Mouse (Mus musculus): ENCODE measurements at regions not wholly inside any gene's neighbourhood (a gene's known extent, or its start where the extent isn't known, plus 50 kb on each side); places are given as distances from the start of the nearest gene placed in this dataset.

GRCm38 (mm10) chr17:85889746-85890532 is 201.9 kb upstream of the Six2 start:
- no peaks in the 10 kb centered on the region for H3K36me3 ChIP-seq (ENCODE audit: control insufficient read depth)
- TF ChIP-seq TAL1 (IDR thresholded peaks at IDR 0.05; ENCODE audit: low read length), result no peak
- TF ChIP-seq GATA1 (IDR thresholded peaks at IDR 0.05; ENCODE audit: low read length), result no peak
- no peak overlapping the region for H3K4me3 ChIP-seq (replicated peaks)
- H3K4me1 ChIP-seq (ENCODE audit: control insufficient read depth), result no peaks in the 10 kb centered on the region
- H3K27me3 ChIP-seq (ENCODE audit: control insufficient read depth), result peaks cover 4% of the 10 kb centered on the region; the same call in 1 of the 2 replicates
- H3K9me3 ChIP-seq (ENCODE audit: control insufficient read depth, low read length), result no peaks in the 10 kb centered on the region

DNA sequence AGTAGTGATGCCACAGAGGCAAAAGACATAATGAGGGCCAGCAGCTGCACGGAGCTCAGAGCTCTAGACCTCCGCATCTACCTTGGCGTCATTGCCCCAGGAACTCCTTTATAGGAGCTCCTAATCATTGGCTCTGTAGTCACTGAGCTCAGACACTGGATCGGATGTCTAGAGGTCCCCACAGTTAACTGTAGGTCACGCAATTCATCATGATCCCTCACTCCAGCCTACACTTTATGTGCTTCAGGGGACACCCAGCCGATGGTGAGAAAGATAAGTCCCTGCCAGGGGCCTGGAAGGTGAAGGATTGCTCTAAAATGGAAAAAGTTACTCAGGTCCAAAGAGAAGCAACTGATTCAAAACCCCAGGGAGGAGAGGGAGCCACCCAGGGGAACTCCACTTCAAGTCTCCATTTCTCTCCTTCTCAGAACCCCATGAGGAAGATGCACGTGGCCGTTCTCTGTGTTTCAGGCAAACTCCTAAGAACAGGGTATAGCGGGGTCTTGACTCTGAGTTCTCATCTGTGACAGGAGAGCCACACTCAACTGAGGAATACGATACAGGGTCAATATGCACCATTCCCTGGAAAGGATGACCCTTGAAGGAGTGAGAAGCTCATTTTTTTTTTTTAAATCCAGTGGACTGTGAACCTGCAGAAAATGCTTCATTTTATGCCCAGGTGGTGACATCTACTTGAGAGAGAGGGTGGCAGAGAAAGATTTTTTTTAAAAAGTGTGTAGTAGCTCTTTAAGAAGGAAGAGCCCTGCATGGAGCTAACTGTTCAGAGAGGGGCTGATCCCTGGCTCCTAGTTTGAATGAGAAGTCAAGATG is 200.7 kb upstream of the Six2 start:
- TF ChIP-seq TAL1 (IDR thresholded peaks at IDR 0.05; ENCODE audit: low read length) (no peak), GATA1 (IDR thresholded peaks at IDR 0.05; ENCODE audit: low read length) (no peak)
- H3K27me3 ChIP-seq (ENCODE audit: control insufficient read depth), result peaks cover 4% of the 10 kb centered on the region; the same call in 1 of the 2 replicates
- H3K4me3 ChIP-seq (replicated peaks), result no peak overlapping the region
- no peaks in the 10 kb centered on the region for H3K9me3 ChIP-seq (ENCODE audit: control insufficient read depth, low read length)
- H3K36me3 ChIP-seq (ENCODE audit: control insufficient read depth), result no peaks in the 10 kb centered on the region
- H3K4me1 ChIP-seq (ENCODE audit: control insufficient read depth), result no peaks in the 10 kb centered on the region

DNA sequence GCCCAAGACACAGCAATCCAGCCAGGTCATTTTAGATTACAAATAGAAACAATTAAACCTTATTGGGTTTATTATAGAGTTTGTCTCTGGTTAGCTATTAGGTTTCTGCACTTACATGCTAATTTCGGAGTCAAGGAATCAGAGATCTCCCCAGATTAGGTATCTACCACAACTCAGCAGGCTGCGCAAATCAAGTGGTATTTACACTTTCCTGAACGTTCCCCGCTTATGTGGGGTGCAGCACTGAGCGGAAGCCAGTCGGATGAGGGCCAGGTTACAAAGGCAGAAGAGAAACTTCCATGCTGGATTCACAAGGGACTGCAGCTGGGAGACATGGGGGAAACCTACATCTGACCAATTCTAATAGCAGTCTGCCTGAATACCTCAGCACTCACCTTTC is 198.6 kb upstream of the Six2 start:
- peaks cover 2% of the 10 kb centered on the region; the same call in 1 of the 2 replicates for H3K27me3 ChIP-seq (ENCODE audit: control insufficient read depth)
- TF ChIP-seq GATA1 (IDR thresholded peaks at IDR 0.05; ENCODE audit: low read length) (no peak), TAL1 (IDR thresholded peaks at IDR 0.05; ENCODE audit: low read length) (no peak)
- H3K9me3 ChIP-seq (ENCODE audit: control insufficient read depth, low read length), result no peaks in the 10 kb centered on the region
- H3K36me3 ChIP-seq (ENCODE audit: control insufficient read depth), result no peaks in the 10 kb centered on the region
- H3K4me3 ChIP-seq (replicated peaks), result no peak overlapping the region
- no peaks in the 10 kb centered on the region for H3K4me1 ChIP-seq (ENCODE audit: control insufficient read depth)

DNA sequence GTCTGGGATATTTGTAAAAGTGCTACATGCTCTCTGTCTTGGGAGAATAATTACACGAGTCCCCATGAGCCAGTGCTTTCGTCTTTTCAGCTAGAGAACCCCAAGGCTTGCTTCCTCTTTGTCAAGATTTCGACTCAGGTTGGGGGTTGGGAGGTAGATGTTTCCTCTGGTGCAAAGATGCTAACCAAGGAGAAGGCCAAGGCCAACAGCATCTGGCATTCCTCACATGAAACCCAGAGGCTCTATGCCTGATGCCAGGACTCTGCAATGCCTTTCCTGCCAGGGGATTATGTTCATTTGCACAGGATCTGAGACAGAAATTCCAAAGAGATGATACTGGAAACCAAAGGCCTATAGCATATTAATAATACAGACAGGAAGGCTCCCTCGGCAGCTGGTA is 198.2 kb upstream of the Six2 start:
- H3K36me3 ChIP-seq (ENCODE audit: control insufficient read depth), result no peaks in the 10 kb centered on the region
- no peak for TF ChIP-seq GATA1 (IDR thresholded peaks at IDR 0.05; ENCODE audit: low read length)
- no peak for TF ChIP-seq TAL1 (IDR thresholded peaks at IDR 0.05; ENCODE audit: low read length)
- no peaks in the 10 kb centered on the region for H3K9me3 ChIP-seq (ENCODE audit: control insufficient read depth, low read length)
- H3K4me3 ChIP-seq (replicated peaks), result no peak overlapping the region
- peaks cover 2% of the 10 kb centered on the region; the same call in 1 of the 2 replicates for H3K27me3 ChIP-seq (ENCODE audit: control insufficient read depth)
- no peaks in the 10 kb centered on the region for H3K4me1 ChIP-seq (ENCODE audit: control insufficient read depth)

DNA sequence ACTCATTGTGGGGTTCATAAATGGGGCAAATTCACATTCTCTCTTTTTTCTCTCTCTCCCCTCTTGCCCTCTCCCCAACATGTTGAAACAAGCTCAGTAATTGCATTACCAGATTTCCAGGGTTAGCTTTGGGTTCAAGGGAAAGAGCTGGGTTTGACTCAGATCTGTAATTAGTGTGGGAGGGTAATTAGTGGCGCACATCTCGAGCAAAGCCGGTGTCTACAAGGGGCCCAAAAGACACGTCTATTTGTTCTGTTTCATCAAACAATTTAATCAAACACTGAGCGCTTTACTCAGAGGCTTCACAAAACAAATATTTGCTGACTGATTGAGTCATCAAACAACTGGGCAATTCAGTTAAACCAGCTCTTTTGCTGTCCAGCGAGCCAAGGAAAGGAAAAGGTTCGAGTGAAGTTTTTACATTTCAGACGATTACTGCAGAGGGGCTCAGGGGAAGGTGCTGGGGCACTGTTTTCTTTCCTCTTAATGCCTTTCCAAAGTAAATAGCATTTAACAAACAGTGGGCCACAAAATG is 193.6 kb upstream of the Six2 start:
- no peak for TF ChIP-seq TAL1 (IDR thresholded peaks at IDR 0.05; ENCODE audit: low read length)
- TF ChIP-seq GATA1 (IDR thresholded peaks at IDR 0.05; ENCODE audit: low read length), result no peak
- Histone ChIP-seq H3K36me3 (ENCODE audit: control insufficient read depth) (no peaks in the 10 kb centered on the region), H3K27me3 (ENCODE audit: control insufficient read depth) (peaks cover 3% of the 10 kb centered on the region; the same call in 1 of the 2 replicates), H3K9me3 (ENCODE audit: control insufficient read depth, low read length) (no peaks in the 10 kb centered on the region), H3K4me1 (ENCODE audit: control insufficient read depth) (no peaks in the 10 kb centered on the region), H3K4me3 (replicated peaks) (no peak overlapping the region)

DNA sequence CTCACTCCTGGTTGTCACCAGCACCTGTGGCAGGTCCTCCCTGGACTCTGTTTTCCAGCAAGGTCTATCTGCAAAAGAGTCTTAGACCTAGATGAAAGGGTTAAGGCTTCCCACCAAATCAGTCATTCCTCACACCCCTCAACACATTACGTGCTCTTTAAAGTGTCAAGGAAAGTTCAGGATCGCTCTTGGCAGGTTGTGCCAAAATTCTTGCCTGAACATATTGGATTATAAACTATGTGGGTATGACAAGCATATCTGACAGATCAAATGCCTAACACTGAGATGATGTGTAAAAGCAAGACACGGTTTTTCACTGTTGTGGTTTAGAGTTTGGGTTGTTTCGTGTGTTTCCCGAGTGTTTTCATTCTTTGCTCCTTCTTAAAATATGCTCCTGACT is 193.0 kb upstream of the Six2 start:
- Histone ChIP-seq H3K4me1 (ENCODE audit: control insufficient read depth) (no peaks in the 10 kb centered on the region), H3K4me3 (replicated peaks) (no peak overlapping the region), H3K27me3 (ENCODE audit: control insufficient read depth) (peaks cover 3% of the 10 kb centered on the region; the same call in 1 of the 2 replicates), H3K36me3 (ENCODE audit: control insufficient read depth) (no peaks in the 10 kb centered on the region), H3K9me3 (ENCODE audit: control insufficient read depth, low read length) (no peaks in the 10 kb centered on the region)
- TF ChIP-seq GATA1 (IDR thresholded peaks at IDR 0.05; ENCODE audit: low read length) (no peak), TAL1 (IDR thresholded peaks at IDR 0.05; ENCODE audit: low read length) (no peak)

- TF ChIP-seq GATA1 (IDR thresholded peaks at IDR 0.05; ENCODE audit: low read length), result no peak
- TF ChIP-seq TAL1 (IDR thresholded peaks at IDR 0.05; ENCODE audit: low read length), result no peak
- peaks cover 28% of the 10 kb centered on the region for H3K27me3 ChIP-seq (ENCODE audit: control insufficient read depth)
Measured at GRCm38 (mm10) chr17:85877426-85877825, 189.4 kb upstream of the Six2 start.

GRCm38 (mm10) chr17:85876853-85877252 is 188.8 kb upstream of the Six2 start:
- no peak for TF ChIP-seq TAL1 (IDR thresholded peaks at IDR 0.05; ENCODE audit: low read length)
- TF ChIP-seq GATA1 (IDR thresholded peaks at IDR 0.05; ENCODE audit: low read length), result no peak
- H3K4me1 ChIP-seq (ENCODE audit: control insufficient read depth), result no peaks in the 10 kb centered on the region
- peaks cover 29% of the 10 kb centered on the region for H3K27me3 ChIP-seq (ENCODE audit: control insufficient read depth)
- no peak overlapping the region for H3K4me3 ChIP-seq (replicated peaks)
- H3K9me3 ChIP-seq (ENCODE audit: control insufficient read depth, low read length), result no peaks in the 10 kb centered on the region
- H3K36me3 ChIP-seq (ENCODE audit: control insufficient read depth), result no peaks in the 10 kb centered on the region

More at GRCm38 (mm10) chr17:85877426-85877825, 189.4 kb upstream of the Six2 start:
- no peaks in the 10 kb centered on the region for H3K4me1 ChIP-seq (ENCODE audit: control insufficient read depth)
- no peak overlapping the region for H3K4me3 ChIP-seq (replicated peaks)
- no peaks in the 10 kb centered on the region for H3K36me3 ChIP-seq (ENCODE audit: control insufficient read depth)
- no peaks in the 10 kb centered on the region for H3K9me3 ChIP-seq (ENCODE audit: control insufficient read depth, low read length)

Data from erythroblast, embryonic 14.5 days (primary cell).